Mouse (Mus musculus): Measurements from ENCODE around the gene Gm45140.

DNA sequence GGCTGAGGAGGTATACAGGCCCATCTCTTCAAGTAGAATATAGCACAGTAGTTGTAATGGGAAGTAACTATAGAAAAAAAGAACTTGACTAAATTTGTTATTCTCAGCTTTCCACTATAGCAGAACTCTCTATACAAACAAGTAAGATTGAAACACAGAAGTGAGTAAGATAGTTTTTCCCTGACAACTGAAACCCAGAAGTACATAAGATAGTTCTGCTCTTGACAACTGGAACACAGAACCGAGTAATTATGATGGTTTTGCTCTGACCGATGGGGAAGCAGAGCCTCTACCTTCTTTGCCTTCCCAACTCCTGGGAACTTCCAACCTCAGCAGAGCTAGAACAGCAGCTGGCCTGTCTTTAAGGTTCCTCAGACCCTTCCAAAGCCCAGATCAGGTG is 26.5 kb downstream of the Gm45140 start:
- TF ChIP-seq CTCF (IDR thresholded peaks at IDR 0.05) (no peak), EP300 (IDR thresholded peaks at IDR 0.05) (no peak)
